Mouse (Mus musculus): ENCODE measurements around the gene Wwox. TPM values are rescaled to one million over a fixed set of nuclear protein-coding genes. Genes with fewer than 3 reads are reported as not detected.

Wwox gene
- total and polyA plus RNA-seq, 3 experiments, result 7.8 to 11.5 (median 9.1) TPM

GRCm38 (mm10) chr8:114663053-114663452, 223.6 kb downstream of the Wwox start:
- Histone ChIP-seq H3K79me2 (replicated peaks; ENCODE audit: control insufficient read depth, extremely low read depth, insufficient read depth, poor library complexity, severe bottlenecking) (no peaks in the 10 kb centered on the region), H3K9ac (ENCODE audit: insufficient read depth, low read depth) (no peak overlapping the region), H3K4me3 (replicated peaks in 1 of 3; ENCODE audit: low read depth in 2 of 3, low read length in 2 of 3, poor library complexity in 1 of 3) (no peak overlapping the region), H3K4me2 (ENCODE audit: insufficient read depth, low read depth, poor library complexity, severe bottlenecking) (no peak overlapping the region), H3K36me3 (replicated peaks in 1 of 2; ENCODE audit: control insufficient read depth in 1 of 2, insufficient read depth in 1 of 2, low read length in 1 of 2) (no peaks in the 10 kb centered on the region), H3K27me3 (replicated peaks) (no peaks in the 10 kb centered on the region), H3K27ac (ENCODE audit: insufficient read depth, low read depth) (no peak overlapping the region), H3K9me3 (replicated peaks; ENCODE audit: low read length) (no peaks in the 10 kb centered on the region), H3K4me1 (ENCODE audit: control insufficient read depth in 1 of 2, insufficient read depth in 2 of 2) (peaks cover 0 to 14% of the 10 kb centered on the region in 2 experiments; a peak in 2 of 4 replicates)
- TF ChIP-seq TBP (conservative IDR thresholded peaks at IDR 0.05; ENCODE audit: low read depth, low read length), result no peak
- TF ChIP-seq CHD2 (IDR thresholded peaks at IDR 0.05; ENCODE audit: low read length), result no peak
- TF ChIP-seq MAFK (IDR thresholded peaks at IDR 0.05; ENCODE audit: insufficient replicate concordance, low read length), result no peak
- TF ChIP-seq MYC (IDR thresholded peaks at IDR 0.05; ENCODE audit: low read depth, low read length), result no peak
- no peak for TF ChIP-seq NRF1 (IDR thresholded peaks at IDR 0.05; ENCODE audit: low read depth, low read length)
- no peak for TF ChIP-seq KAT2A (IDR thresholded peaks at IDR 0.05; ENCODE audit: insufficient replicate concordance, low read length)
- no peak for TF ChIP-seq BHLHE40 (IDR thresholded peaks at IDR 0.05; ENCODE audit: low read depth, low read length)
- TF ChIP-seq MAZ (IDR thresholded peaks at IDR 0.05; ENCODE audit: low read depth, low read length), result no peak
- no peak for TF ChIP-seq POLR2AphosphoS2 (IDR thresholded peaks at IDR 0.05; ENCODE audit: low read depth, low read length)
- no peak for TF ChIP-seq IRF4 (IDR thresholded peaks at IDR 0.05; ENCODE audit: low read depth, low read length)
- TF ChIP-seq E2F4 (IDR thresholded peaks at IDR 0.05; ENCODE audit: insufficient replicate concordance, low read depth, low read length), result no peak
- TF ChIP-seq NELFE (IDR thresholded peaks at IDR 0.05; ENCODE audit: low read depth, low read length), result no peak
- no peak; the same call in 1 of the 2 replicates for TF ChIP-seq ETS1 (conservative IDR thresholded peaks at IDR 0.05; ENCODE audit: low read depth, low read length)
- TF ChIP-seq TCF12 (IDR thresholded peaks at IDR 0.05; ENCODE audit: low read depth, low read length), result no peak
- dilution Hi-C loops (cut with MboI; ENCODE audit: extremely low pct_ligation_motif_present, extremely low pct_unique_long_range_greater_than_20kb, low sequenced_read_pairs) (no loop called here), in situ Hi-C loops (cut with MboI; ENCODE audit: low pct_ligation_motif_present, low pct_unique_long_range_greater_than_20kb, low sequenced_read_pairs) (no loop called here)
- DNase-seq (ENCODE audit: extremely low read depth), result peak; percentile 60

DNA sequence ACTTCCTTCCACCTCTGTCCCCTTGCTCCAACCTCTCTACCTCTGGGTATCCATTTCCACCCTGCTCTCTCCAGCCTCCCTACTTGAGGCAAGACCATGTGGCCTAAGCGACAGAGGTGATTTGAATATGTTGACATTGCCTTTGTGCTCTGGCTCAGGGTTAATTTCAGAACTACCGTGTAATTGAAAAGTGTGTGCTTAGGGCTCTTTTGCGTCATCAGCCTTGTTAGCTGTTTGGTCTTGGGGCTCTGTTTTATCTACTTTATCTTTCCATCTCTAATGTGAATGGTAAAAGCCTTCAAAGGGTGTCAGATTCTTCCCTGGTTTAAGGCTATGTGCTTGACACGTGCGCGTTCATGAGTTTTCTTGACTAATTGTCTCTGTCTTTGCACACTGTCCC, 226.1 kb downstream of the Wwox start:
- Histone ChIP-seq H3K4me1 (ENCODE audit: control insufficient read depth in 1 of 2, insufficient read depth in 2 of 2) (peaks cover 0 to 14% of the 10 kb centered on the region in 2 experiments; a peak in 2 of 4 replicates), H3K9ac (ENCODE audit: insufficient read depth, low read depth) (no peak overlapping the region), H3K4me3 (replicated peaks in 1 of 3; ENCODE audit: low read depth in 2 of 3, low read length in 2 of 3, poor library complexity in 1 of 3) (no peak overlapping the region), H3K4me2 (ENCODE audit: insufficient read depth, low read depth, poor library complexity, severe bottlenecking) (no peak overlapping the region), H3K79me2 (replicated peaks; ENCODE audit: control insufficient read depth, extremely low read depth, insufficient read depth, poor library complexity, severe bottlenecking) (no peaks in the 10 kb centered on the region), H3K9me3 (replicated peaks; ENCODE audit: low read length) (no peaks in the 10 kb centered on the region), H3K27me3 (replicated peaks) (no peaks in the 10 kb centered on the region), H3K36me3 (replicated peaks in 1 of 2; ENCODE audit: control insufficient read depth in 1 of 2, insufficient read depth in 1 of 2, low read length in 1 of 2) (no peaks in the 10 kb centered on the region), H3K27ac (ENCODE audit: insufficient read depth, low read depth) (no peak overlapping the region)
- dilution Hi-C loops (cut with MboI; ENCODE audit: extremely low pct_ligation_motif_present, extremely low pct_unique_long_range_greater_than_20kb, low sequenced_read_pairs) (no loop called here), in situ Hi-C loops (cut with MboI; ENCODE audit: low pct_ligation_motif_present, low pct_unique_long_range_greater_than_20kb, low sequenced_read_pairs) (no loop called here)
- TF ChIP-seq IRF4 (IDR thresholded peaks at IDR 0.05; ENCODE audit: low read depth, low read length) (no peak), CHD2 (IDR thresholded peaks at IDR 0.05; ENCODE audit: low read length) (no peak), BHLHE40 (IDR thresholded peaks at IDR 0.05; ENCODE audit: low read depth, low read length) (no peak), JUN (IDR thresholded peaks at IDR 0.05; ENCODE audit: insufficient read depth, low read depth, low read length) (no peak), ZKSCAN1 (IDR thresholded peaks at IDR 0.05; ENCODE audit: borderline replicate concordance, low read depth, low read length) (no peak), MXI1 (IDR thresholded peaks at IDR 0.05; ENCODE audit: low read depth, low read length) (no peak), ELF1 (IDR thresholded peaks at IDR 0.05; ENCODE audit: low read depth, low read length) (no peak), GABPA (IDR thresholded peaks at IDR 0.05; ENCODE audit: insufficient replicate concordance, low read depth, low read length) (no peak), E2F4 (IDR thresholded peaks at IDR 0.05; ENCODE audit: insufficient replicate concordance, low read depth, low read length) (no peak), EP300 (IDR thresholded peaks at IDR 0.05; ENCODE audit: low read length) (no peak), POLR2A (IDR thresholded peaks at IDR 0.05; ENCODE audit: low read depth, low read length) (no peak), NELFE (IDR thresholded peaks at IDR 0.05; ENCODE audit: low read depth, low read length) (no peak)
- DNase-seq (ENCODE audit: extremely low read depth), result no peak
